Comparison of ENCODE assay signal across 31 mouse cellular contexts in genomic region chr16:65496030-65496429, GRCm38 (mm10). TPM values are rescaled to one million over a fixed set of nuclear protein-coding genes. Genes with fewer than 3 reads are reported as not detected.
A peak's percentile ranks its signal among the peaks of the same experiment; 100 is the strongest.
DNase-seq lines count a peak whose midpoint lies in the region; ATAC-seq lines count a peak whose summit lies in the region.
"Had no signal": no experiment of that assay in that cellular context is flagged by ENCODE, and none has a peak within 500 bp of the region (broad histone marks: within the 10 kb centered on the region; RNA-seq: fewer than 3 reads in every experiment).

No protein-coding gene starts in this region.

- H3K9ac ChIP-seq in midbrain, embryonic 11.5 days (ENCODE audit: low read length) = no peak overlapping the region
- H3K9ac ChIP-seq: forebrain, postnatal 0 days; heart, embryonic 12.5 days; heart, embryonic 15.5 days; hindbrain, embryonic 12.5 days; hindbrain, embryonic 15.5 days had no signal

- H3K27ac ChIP-seq in midbrain, embryonic 11.5 days (ENCODE audit: low read depth, low read length) = no peak overlapping the region
- H3K27ac ChIP-seq: forebrain, embryonic 10.5 days; gastrocnemius, adult 2 months; heart, embryonic 15.5 days; hindbrain, embryonic 12.5 days; hindbrain, embryonic 15.5 days had no signal

- H3K27me3 ChIP-seq in midbrain, embryonic 11.5 days (ENCODE audit: control insufficient read depth, insufficient read depth, low read length) = no peaks in the 10 kb centered on the region
- H3K27me3 ChIP-seq: heart, embryonic 12.5 days; heart, embryonic 15.5 days; hindbrain, embryonic 12.5 days; hindbrain, embryonic 15.5 days had no signal

- peak; percentile 5 for DNase-seq in adrenal gland, postnatal 14 days
- DNase-seq in adrenal gland, adult 18-20 months (ENCODE audit: low spot score in 2 of 2) = no peak
- DNase-seq in 416B (ENCODE audit: low read depth) = peak; percentile 11
- DNase-seq in heart, postnatal 4 days = no peak
- no peak for DNase-seq in embryo, embryonic 11 days
- DNase-seq in midbrain, embryonic 11.5 days (ENCODE audit: low spot score, missing footprints) = no peak
- DNase-seq: adrenal gland, postnatal 10 days; B cell, adult 2 months; cerebellum, adult 11 months; cerebellum, adult 2 months; cerebellum, adult 9-11 months; cerebellum, postnatal 25 days; forebrain, postnatal 0 days; gastrocnemius, adult 2 months; gastrocnemius, postnatal 14 days; heart, postnatal 10 days; heart, postnatal 36 days had no signal

- no peaks in the 10 kb centered on the region for H3K4me1 ChIP-seq in midbrain, embryonic 11.5 days (ENCODE audit: control insufficient read depth, insufficient read depth, low read length)
- H3K4me1 ChIP-seq: forebrain, embryonic 10.5 days; heart, embryonic 12.5 days; heart, embryonic 15.5 days; hindbrain, embryonic 12.5 days; hindbrain, embryonic 15.5 days had no signal

- WGBS in midbrain, embryonic 11.5 days = 84% methylated on average over 5 of the region's 5 CpGs

- H3K36me3 ChIP-seq in midbrain, embryonic 11.5 days (ENCODE audit: control insufficient read depth, insufficient read depth, low read length) = no peaks in the 10 kb centered on the region
- H3K36me3 ChIP-seq: forebrain, embryonic 10.5 days; heart, embryonic 12.5 days; heart, embryonic 15.5 days; hindbrain, embryonic 12.5 days; hindbrain, embryonic 15.5 days had no signal

- no peaks in the 10 kb centered on the region for H3K9me3 ChIP-seq in midbrain, embryonic 11.5 days (ENCODE audit: control insufficient read depth, low read length)
- H3K9me3 ChIP-seq: forebrain, embryonic 10.5 days; heart, embryonic 12.5 days; heart, embryonic 15.5 days; hindbrain, embryonic 12.5 days; hindbrain, embryonic 15.5 days had no signal

- peak; percentile 93 for ATAC-seq in granulocyte monocyte progenitor cell, adult 5-6 weeks (replicated peaks; ENCODE audit: poor library complexity, severe bottlenecking)
- peak; percentile 85 for ATAC-seq in megakaryocyte progenitor cell, adult 5-6 weeks (replicated peaks; ENCODE audit: poor library complexity)
- ATAC-seq in midbrain, embryonic 11.5 days (ENCODE audit: low FRiP score) = no peak
- ATAC-seq: activated CD4-positive, CD25-positive, alpha-beta regulatory T cell, adult 4 months; forebrain, embryonic 14.5 days; forebrain, postnatal 0 days had no signal

- no peak overlapping the region for H3K4me3 ChIP-seq in midbrain, embryonic 11.5 days (ENCODE audit: low read depth, low read length)
- H3K4me3 ChIP-seq: forebrain, embryonic 10.5 days; gastrocnemius, adult 2 months; heart, embryonic 12.5 days; heart, embryonic 15.5 days; hindbrain, embryonic 12.5 days; hindbrain, embryonic 15.5 days had no signal

- no peak overlapping the region for H3K4me2 ChIP-seq in midbrain, embryonic 11.5 days
- H3K4me2 ChIP-seq: heart, embryonic 12.5 days; heart, embryonic 15.5 days; hindbrain, embryonic 12.5 days; hindbrain, embryonic 15.5 days had no signal

RNA-seq across cellular contexts. Expression of gene Pou1f1, which starts 24.3 kb away (rescaled TPM):
- total RNA-seq in adrenal gland, postnatal 14 days (2021) = not detected in 2 replicates
- total RNA-seq in adrenal gland, adult 18-20 months (2021) = not detected
- not detected in 2 replicates for total RNA-seq in granulocyte monocyte progenitor cell, adult 5-6 weeks (2014; fragmentation: Nextera tagmentation)
- not detected in 2 replicates for total RNA-seq in granulocyte monocyte progenitor cell, adult 5-6 weeks (2017)
- not detected in 2 replicates for total RNA-seq in megakaryocyte progenitor cell, adult 5-6 weeks (2015)
- total RNA-seq in megakaryocyte progenitor cell, adult 5-6 weeks (2017) = not detected in 2 replicates
- not detected for total RNA-seq in heart, postnatal 4 days (2021)
- polyA plus RNA-seq in midbrain, embryonic 11.5 days (2014; fragmentation: Nextera tagmentation; extraction: Ambion mirVana) = not detected in 2 replicates
- total RNA-seq: adrenal gland, postnatal 10 days; adrenal gland, postnatal 4 days; forebrain, postnatal 0 days; gastrocnemius, adult 2 months; gastrocnemius, postnatal 14 days; gastrocnemius, postnatal 4 days; heart, adult 18-20 months; heart, postnatal 10 days; heart, postnatal 36 days had no signal
- polyA plus RNA-seq: cerebellum, adult 2 months; cortical plate, adult 2 months; embryonic facial prominence, embryonic 11.5 days; forebrain, embryonic 10.5 days; forebrain, embryonic 14.5 days; forebrain, postnatal 0 days; heart, embryonic 12.5 days; heart, embryonic 15.5 days; hindbrain, embryonic 12.5 days had no signal

Comparison
In these comparisons a context has a peak if more than half of its experiments do, and no peak if none do; other contexts are left out.
1. DNase-seq: peak in adrenal gland, postnatal 14 days (single experiment) and 416B (single experiment); none in adrenal gland, adult 18-20 months (0 of 2), heart, postnatal 4 days (single experiment), embryo, embryonic 11 days (single experiment) and midbrain, embryonic 11.5 days (single experiment).